ENCODE assay signal across 9 mouse cellular contexts in the genomic region with DNA sequence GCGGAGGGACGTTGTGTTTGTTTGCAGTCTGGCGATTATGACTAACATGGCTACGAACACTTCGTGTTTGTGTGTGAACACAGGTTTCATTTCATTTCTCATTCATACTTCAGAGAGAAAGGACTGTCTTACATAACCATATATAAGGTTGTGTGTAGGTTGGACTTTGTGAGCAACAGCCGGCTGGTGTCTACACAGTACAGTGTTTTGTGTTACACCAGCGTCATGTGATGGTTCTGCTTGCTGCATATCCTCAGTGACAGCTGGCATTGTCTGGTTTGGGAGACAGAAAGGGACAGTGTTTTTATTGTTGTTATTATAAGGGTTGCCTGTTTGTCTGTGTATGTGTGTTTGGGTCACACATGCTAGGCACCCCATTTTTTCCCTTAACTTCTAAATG. TPM values are rescaled to one million over a fixed set of nuclear protein-coding genes. Genes with fewer than 3 reads are reported as not detected.
"Had no signal": no experiment of that assay in that cellular context is flagged by ENCODE, and none has a peak within 500 bp of the region (broad histone marks: within the 10 kb centered on the region; RNA-seq: fewer than 3 reads in every experiment).

No protein-coding gene starts in this region.

- DNase-seq: kidney, adult 11 months; kidney, adult 9 months; kidney, postnatal 36 days; lung, adult 18-20 months; thymus, adult 18-20 months; thymus, postnatal 14 days had no signal

RNA-seq across cellular contexts. Expression of a gene that starts 25.0 kb away (rescaled TPM):
- total RNA-seq: left cerebral cortex, postnatal 4 days; liver, adult 2 months; megakaryocyte-erythroid progenitor cell, adult 5-6 weeks had no signal

RNA-seq across cellular contexts. Expression of a gene that starts 29.0 kb away (rescaled TPM):
- total RNA-seq: liver, adult 2 months; megakaryocyte-erythroid progenitor cell, adult 5-6 weeks had no signal
